In the genomic region with DNA sequence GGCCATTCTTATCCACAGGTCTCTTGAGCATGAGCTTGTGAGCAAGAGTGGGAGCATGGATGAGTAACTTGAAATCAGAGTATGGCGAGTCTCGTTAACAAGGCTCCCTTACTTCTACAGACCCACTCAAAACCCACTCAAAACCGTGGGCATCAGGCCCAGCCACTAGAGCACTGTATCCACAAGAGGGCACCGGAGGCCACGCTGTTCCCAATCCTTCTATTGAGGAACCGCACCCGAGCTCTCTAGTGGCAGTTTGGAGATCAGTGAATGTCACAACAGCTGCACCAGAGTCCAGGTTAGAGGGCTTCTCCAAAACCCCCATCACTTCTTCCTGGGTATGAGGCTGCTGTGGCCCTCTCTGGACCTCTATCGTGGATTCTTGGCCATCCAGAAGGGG, we compare ENCODE assay signal across 8 mouse cellular contexts. TPM values are rescaled to one million over a fixed set of nuclear protein-coding genes. Genes with fewer than 3 reads are reported as not detected.
DNase-seq lines count a peak whose midpoint lies in the region; ATAC-seq lines count a peak whose summit lies in the region.

No protein-coding gene starts in this region.

- ATAC-seq in erythroblast, adult 5-6 weeks (replicated peaks; ENCODE audit: low FRiP score, poor library complexity, severe bottlenecking), result no peak

- peak; percentile 19 to 30 for DNase-seq in urinary bladder, postnatal 36 days (ENCODE audit: low spot score in 2 of 2)
- no peak for DNase-seq in urinary bladder, postnatal 4 days (ENCODE audit: low spot score in 2 of 2)
- peak; percentile 82 to 87 for DNase-seq in cerebellum, postnatal 14 days
- DNase-seq in gastrocnemius, postnatal 25 days, result peak; percentile 41
- peak; percentile 65 for DNase-seq in layer of hippocampus, adult 11-12 months (ENCODE audit: low spot score)
- peak; percentile 64 for DNase-seq in lung, postnatal 14 days
- DNase-seq in right cerebral cortex, postnatal 4 days, result peak; percentile 71

RNA-seq across cellular contexts. Expression of a gene that starts 2.4 kb away (rescaled TPM):
- 1 to 10 TPM; 6.5 to 9.5 TPM for total RNA-seq in gastrocnemius, postnatal 25 days (2021)
- total RNA-seq in erythroblast, adult 5-6 weeks (2015; ENCODE audit: low replicate concordance), result not detected in 2 replicates
- not detected in 2 replicates for total RNA-seq in erythroblast, adult 5-6 weeks (2017; ENCODE audit: low replicate concordance)

RNA-seq across cellular contexts. Expression of a gene that starts 56.2 kb away (rescaled TPM):
- total RNA-seq in gastrocnemius, postnatal 25 days (2021), result 10 to 100 TPM; 25.3 to 26.7 TPM
- total RNA-seq in erythroblast, adult 5-6 weeks (2015; ENCODE audit: low replicate concordance), result 37.6 and 63.2 TPM in 2 replicates
- 42.8 and 43.2 TPM in 2 replicates for total RNA-seq in erythroblast, adult 5-6 weeks (2017; ENCODE audit: low replicate concordance)

Comparison
In these comparisons a context has a peak if more than half of its experiments do, and no peak if none do; other contexts are left out.
1. DNase-seq: peak in urinary bladder, postnatal 36 days (2 of 2), cerebellum, postnatal 14 days (2 of 2), gastrocnemius, postnatal 25 days (single experiment), layer of hippocampus, adult 11-12 months (single experiment), lung, postnatal 14 days (single experiment) and right cerebral cortex, postnatal 4 days (single experiment); none in urinary bladder, postnatal 4 days (0 of 2).
2. RNA of a gene that starts 2.4 kb away (total RNA-seq): 6.5 to 9.5 TPM in gastrocnemius, postnatal 25 days; not detected in erythroblast, adult 5-6 weeks; every median in the first group is over 4 times any median in the second.